Mouse (Mus musculus): ENCODE measurements around the gene Ndufb7. TPM values are rescaled to one million over a fixed set of nuclear protein-coding genes. Genes with fewer than 3 reads are reported as not detected.

Ndufb7 gene
- polyA plus RNA-seq, 1 experiment from 2014 or later: 342 TPM

DNA sequence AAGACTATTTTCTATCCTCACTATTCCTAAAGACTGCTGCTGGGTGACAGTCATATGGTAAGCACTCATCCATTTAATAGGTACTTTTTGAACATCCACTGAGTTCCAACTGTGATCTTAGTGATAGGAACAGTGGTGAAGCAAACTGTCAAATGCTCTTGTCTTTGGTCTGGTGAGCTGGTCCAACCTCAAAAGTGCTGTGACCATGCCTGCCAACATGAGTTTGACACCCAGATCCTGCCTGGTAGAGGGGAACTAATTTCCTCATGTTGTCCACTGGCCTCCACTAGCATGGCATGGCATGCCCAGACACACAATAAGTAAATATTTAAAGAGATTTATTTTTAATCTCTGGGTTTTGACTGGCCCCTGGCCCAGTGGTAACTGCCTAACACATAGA lies 50.2 kb downstream of the Ndufb7 start:
- no peak overlapping the region for H3K4me2 ChIP-seq (replicated peaks)
- peaks cover 22% of the 10 kb centered on the region for H3K36me3 ChIP-seq
- H3K9ac ChIP-seq: no peak overlapping the region
- no peak for ATAC-seq (ENCODE audit: low FRiP score)
- no peaks in the 10 kb centered on the region for H3K27me3 ChIP-seq
- H3K9me3 ChIP-seq (replicated peaks): no peaks in the 10 kb centered on the region
- no peak overlapping the region for H3K27ac ChIP-seq
- H3K4me3 ChIP-seq: no peak overlapping the region
- no peaks in the 10 kb centered on the region for H3K4me1 ChIP-seq

DNA sequence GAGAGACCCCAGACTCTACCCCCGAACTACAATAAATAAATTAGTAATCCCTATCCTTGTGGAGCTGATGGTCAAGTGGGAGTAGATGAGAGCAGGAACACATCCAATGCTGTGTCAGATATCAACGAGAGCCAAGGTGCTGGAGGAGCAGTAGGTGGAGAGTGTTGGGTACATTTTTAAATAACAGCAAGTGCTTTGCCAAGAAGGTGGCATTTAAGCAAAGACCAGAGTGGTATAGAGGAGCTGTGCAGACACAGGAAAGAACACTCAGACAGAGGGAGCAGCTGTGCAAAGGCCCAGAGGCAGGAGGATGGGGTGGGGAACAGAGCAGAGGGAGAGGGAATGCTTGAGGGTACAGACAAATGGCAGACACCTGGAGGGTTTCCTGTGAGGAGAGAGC lies 50.6 kb downstream of the Ndufb7 start:
- ATAC-seq (ENCODE audit: low FRiP score): no peak
- no peak overlapping the region for H3K4me2 ChIP-seq (replicated peaks)
- 0 out of 2 replicates have a peak, but pooled peaks cover 2% of the 10 kb centered on the region for H3K4me1 ChIP-seq
- H3K27ac ChIP-seq: no peak overlapping the region
- 89% methylated on average over 2 of the region's 2 CpGs for WGBS
- peaks cover 17% of the 10 kb centered on the region for H3K36me3 ChIP-seq
- H3K9ac ChIP-seq: no peak overlapping the region
- H3K27me3 ChIP-seq: no peaks in the 10 kb centered on the region
- H3K4me3 ChIP-seq: no peak overlapping the region
- no peaks in the 10 kb centered on the region for H3K9me3 ChIP-seq (replicated peaks)

DNA sequence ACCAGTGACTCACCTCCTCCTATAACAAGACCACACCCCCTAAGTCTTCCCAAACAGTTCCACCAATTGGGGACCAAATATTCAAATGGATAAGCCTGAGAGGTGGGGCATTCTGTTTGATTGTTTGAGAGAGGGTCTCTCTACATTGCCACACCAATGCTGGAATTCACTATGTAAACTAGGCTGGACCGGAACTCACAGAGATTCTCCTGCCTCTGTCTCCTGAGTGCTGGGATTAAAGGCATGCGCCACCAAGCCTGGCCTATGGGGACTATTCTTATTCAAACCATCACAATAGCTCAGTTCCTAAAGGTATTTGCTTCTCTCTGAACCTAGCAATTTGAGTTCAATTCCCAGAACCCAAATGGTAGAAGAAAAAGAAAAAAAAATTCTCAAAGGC lies 52.1 kb downstream of the Ndufb7 start:
- ATAC-seq (ENCODE audit: low FRiP score): no peak
- H3K4me2 ChIP-seq (replicated peaks): no peak overlapping the region
- no peak overlapping the region for H3K4me3 ChIP-seq
- no peak overlapping the region for H3K9ac ChIP-seq
- H3K4me1 ChIP-seq: 0 out of 2 replicates have a peak, but pooled peaks cover 3% of the 10 kb centered on the region
- no peak overlapping the region for H3K27ac ChIP-seq
- 0 out of 2 replicates have a peak, but pooled peaks cover 5% of the 10 kb centered on the region for H3K36me3 ChIP-seq
- H3K27me3 ChIP-seq: no peaks in the 10 kb centered on the region
- 92% methylated on average over 2 of the region's 2 CpGs for WGBS
- no peaks in the 10 kb centered on the region for H3K9me3 ChIP-seq (replicated peaks)

DNA sequence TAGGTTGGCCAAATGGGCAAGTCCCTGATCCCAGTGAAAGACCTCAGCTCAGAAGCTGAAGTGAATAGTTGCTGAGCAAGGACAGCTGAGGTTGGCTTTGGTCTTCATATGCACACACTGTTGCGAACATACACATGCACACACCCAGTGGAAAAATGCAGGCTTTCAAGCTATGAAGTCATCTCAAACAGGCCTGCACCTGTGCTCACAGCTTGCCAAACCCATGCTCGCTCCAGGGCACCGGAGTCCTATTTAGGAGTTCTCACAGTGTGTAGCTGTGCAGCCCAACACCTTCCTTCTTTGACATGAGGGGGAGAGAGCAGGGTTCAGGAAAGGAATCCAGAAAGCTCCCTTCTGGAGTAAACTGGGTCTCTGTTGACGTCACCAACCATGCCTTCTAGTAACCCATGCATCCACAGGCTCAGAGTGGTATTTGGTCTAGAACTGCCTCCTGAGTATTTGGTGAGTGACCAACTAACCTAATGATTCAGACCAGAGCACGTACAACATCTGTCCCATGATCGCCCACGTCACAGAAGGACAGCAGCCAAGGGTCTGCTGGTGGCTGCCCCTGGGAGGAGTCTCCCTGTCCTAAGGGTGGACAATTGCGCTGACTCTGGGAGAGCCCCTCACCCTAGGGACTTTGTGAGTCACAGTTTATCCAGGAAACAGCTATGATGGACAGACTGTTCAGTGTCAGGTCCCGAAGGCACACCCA lies 53.3 kb downstream of the Ndufb7 start:
- WGBS: 87% methylated on average over 9 of the region's 9 CpGs
- Histone ChIP-seq H3K4me1 (0 out of 2 replicates have a peak, but pooled peaks cover 3% of the 10 kb centered on the region), H3K36me3 (no peaks in the 10 kb centered on the region), H3K27ac (no peak overlapping the region), H3K9me3 (replicated peaks) (no peaks in the 10 kb centered on the region), H3K9ac (no peak overlapping the region), H3K27me3 (no peaks in the 10 kb centered on the region), H3K4me2 (replicated peaks) (no peak overlapping the region), H3K4me3 (no peak overlapping the region)
- no peak for ATAC-seq (ENCODE audit: low FRiP score)

Other genes with a start within 250 kb of the Ndufb7 start
- gene Elmod2, start 234.2 kb upstream of the Ndufb7 start, polyA plus RNA-seq (2016; fragmentation: Nextera tagmentation; extraction: Ambion mirVana): 28.5 and 29.2 TPM in 2 replicates
- not detected in 2 replicates for gene Mgat4d, start 218.2 kb upstream of the Ndufb7 start, polyA plus RNA-seq (2016; fragmentation: Nextera tagmentation; extraction: Ambion mirVana)
- 6.0 and 6.6 TPM in 2 replicates for gene Clgn, start 176.8 kb upstream of the Ndufb7 start, polyA plus RNA-seq (2016; fragmentation: Nextera tagmentation; extraction: Ambion mirVana)
- 161 and 178 TPM in 2 replicates for gene Scoc, start 108.3 kb upstream of the Ndufb7 start, polyA plus RNA-seq (2016; fragmentation: Nextera tagmentation; extraction: Ambion mirVana)
- gene Olfr370, start 30.9 kb upstream of the Ndufb7 start, polyA plus RNA-seq (2016; fragmentation: Nextera tagmentation; extraction: Ambion mirVana): 0.09 and 0.10 TPM in 2 replicates
- 646 and 653 TPM in 2 replicates for gene Tecr, start 41.3 kb downstream of the Ndufb7 start, polyA plus RNA-seq (2016; fragmentation: Nextera tagmentation; extraction: Ambion mirVana)
- 57.1 and 62.8 TPM in 2 replicates for gene Dnajb1, start 41.5 kb downstream of the Ndufb7 start, polyA plus RNA-seq (2016; fragmentation: Nextera tagmentation; extraction: Ambion mirVana)
- gene Gipc1, start 86.0 kb downstream of the Ndufb7 start, polyA plus RNA-seq (2016; fragmentation: Nextera tagmentation; extraction: Ambion mirVana): 188 and 193 TPM in 2 replicates
- gene Ptger1, start 100.0 kb downstream of the Ndufb7 start, polyA plus RNA-seq (2016; fragmentation: Nextera tagmentation; extraction: Ambion mirVana): 0.70 and 0.93 TPM in 2 replicates
- gene Pkn1, start 132.5 kb downstream of the Ndufb7 start, polyA plus RNA-seq (2016; fragmentation: Nextera tagmentation; extraction: Ambion mirVana): 34.6 and 38.3 TPM in 2 replicates
- 119 and 135 TPM in 2 replicates for gene Ddx39, start 148.5 kb downstream of the Ndufb7 start, polyA plus RNA-seq (2016; fragmentation: Nextera tagmentation; extraction: Ambion mirVana)
- 18.9 and 19.8 TPM in 2 replicates for gene Adgre5, start 174.7 kb downstream of the Ndufb7 start, polyA plus RNA-seq (2016; fragmentation: Nextera tagmentation; extraction: Ambion mirVana)

All from hindbrain, embryonic 12.5 days (tissue).